Mouse (Mus musculus) midbrain, postnatal 0 days (tissue): ENCODE measurements at regions not wholly inside any gene's neighbourhood (a gene's known extent, or its start where the extent isn't known, plus 50 kb on each side); places are given as distances from the start of the nearest gene placed in this dataset.
A peak's percentile ranks its signal among the peaks of the same experiment; 100 is the strongest.

Experiments
- ATAC-seq: fragments of 200-750 bp; cut with Nextera tagmentation; 2 replicates; pipeline ENCODE4 v1.8.0; 2017; ENCODE audit warnings: moderate number of reproducible peaks, mild to moderate bottlenecking, moderate TSS enrichment, moderate library complexity; ENCODE audit not compliant: low FRiP score
- DNase-seq: peaks from one replicate; pipeline ENCODE4 v3.0.0-alpha.2; 2015; ENCODE audit warnings: low spot score
- H3K27ac ChIP-seq: fragments of 300-500 bp; sonication (generic); 2 replicates; pipeline ENCODE4 v1.5.1; 2014; ENCODE audit warnings: low read depth, mild to moderate bottlenecking, low read length, mixed read lengths
- H3K27me3 ChIP-seq: fragments of 300-500 bp; sonication (generic); 2 replicates; pipeline ENCODE4 v1.6.1; 2014; ENCODE audit warnings: low read length, control low read depth, mixed read lengths; ENCODE audit not compliant: insufficient read depth
- H3K36me3 ChIP-seq: fragments of 300-500 bp; sonication (generic); 2 replicates; pipeline ENCODE4 v1.6.1; 2014; ENCODE audit warnings: low read length, control low read depth, mixed read lengths; ENCODE audit not compliant: insufficient read depth
- H3K4me1 ChIP-seq: fragments of 300-500 bp; sonication (generic); 2 replicates; pipeline ENCODE4 v1.6.1; 2014; ENCODE audit warnings: mild to moderate bottlenecking, control low read depth, antibody characterized with exemption, low read length, mixed read lengths; ENCODE audit not compliant: insufficient read depth
- H3K4me2 ChIP-seq: fragments of 300-500 bp; sonication (generic); 2 replicates; pipeline ENCODE4 v1.6.1; 2014; ENCODE audit warnings: low read depth, mild to moderate bottlenecking, low read length, mixed read lengths; ENCODE audit not compliant: poor library complexity, severe bottlenecking
- H3K4me3 ChIP-seq: fragments of 300-500 bp; sonication (generic); 2 replicates; pipeline ENCODE4 v1.5.1; 2014; ENCODE audit warnings: low read depth, mild to moderate bottlenecking, low read length, moderate library complexity
- H3K9ac ChIP-seq: fragments of 300-500 bp; sonication (generic); replicated peaks from 2 replicates; pipeline ENCODE4 v1.6.1; 2014; ENCODE audit warnings: mild to moderate bottlenecking, low read length, moderate library complexity, mixed read lengths; ENCODE audit not compliant: poor library complexity, severe bottlenecking
- H3K9me3 ChIP-seq: fragments of 300-500 bp; sonication (generic); 2 replicates; pipeline ENCODE4 v1.6.1; 2016; ENCODE audit warnings: low read length, control low read depth
- CTCF ChIP-seq: IDR thresholded peaks from 2 replicates; pipeline ENCODE4 v1.5.1; 2016; ENCODE audit warnings: antibody characterized with exemption, mild to moderate bottlenecking
- WGBS: fragments of 180-500 bp; shearing (Covaris S2); extraction: QIAGEN DNeasy Blood & Tissue Kit; methylation state at CpG from one replicate; pipeline ENCODE4 v1.1.7; 2014; 5-methylcytosine and 5-hydroxymethylcytosine counted together

- no peak for ATAC-seq
These were observed 101.7 kb downstream of the Nog start for GRCm38 (mm10) chr11:89200458-89200857.

GRCm38 (mm10) chr11:89192815-89193214 is 109.3 kb downstream of the Nog start:
- DNase-seq (no peak), ATAC-seq (no peak)
- Histone ChIP-seq H3K4me1 (no peaks in the 10 kb centered on the region), H3K4me3 (no peak overlapping the region), H3K4me2 (no peak overlapping the region), H3K36me3 (no peaks in the 10 kb centered on the region), H3K9ac (no peak overlapping the region), H3K27ac (no peak overlapping the region), H3K9me3 (no peaks in the 10 kb centered on the region), H3K27me3 (no peaks in the 10 kb centered on the region)
- TF ChIP-seq CTCF = no peak
- WGBS = 69% methylated on average over 3 of the region's 3 CpGs

More at GRCm38 (mm10) chr11:89200458-89200857, 101.7 kb downstream of the Nog start:
- WGBS = 93% methylated on average over 3 of the region's 3 CpGs
- no peak overlapping the region for H3K4me3 ChIP-seq
- no peaks in the 10 kb centered on the region for H3K4me1 ChIP-seq
- H3K9ac ChIP-seq = no peak overlapping the region
- no peak overlapping the region for H3K4me2 ChIP-seq
- no peaks in the 10 kb centered on the region for H3K27me3 ChIP-seq
- no peaks in the 10 kb centered on the region for H3K36me3 ChIP-seq
- DNase-seq = no peak
- no peak for TF ChIP-seq CTCF
- no peak overlapping the region for H3K27ac ChIP-seq
- H3K9me3 ChIP-seq = no peaks in the 10 kb centered on the region

- H3K27me3 ChIP-seq = peaks cover 3% of the 10 kb centered on the region; the same call in 1 of the 2 replicates
- TF ChIP-seq CTCF = no peak
- DNase-seq (peak; percentile 73), ATAC-seq (peak; percentile 31; the same call in 1 of the 2 replicates)
- H3K4me3 ChIP-seq = peak overlapping the region; percentile 9; the same call in 1 of the 2 replicates
- H3K27ac ChIP-seq = no peak overlapping the region
- H3K9ac ChIP-seq = no peak overlapping the region
- no peaks in the 10 kb centered on the region for H3K9me3 ChIP-seq
- H3K36me3 ChIP-seq = no peaks in the 10 kb centered on the region
- peak overlapping the region; percentile 39 for H3K4me2 ChIP-seq
- WGBS = 10% methylated on average over 26 of the region's 26 CpGs
- H3K4me1 ChIP-seq = no peaks in the 10 kb centered on the region
These were observed 113.4 kb downstream of the Gm525 start for GRCm38 (mm10) chr11:89186911-89187621.

GRCm38 (mm10) chr11:89185862-89186261 is 112.2 kb downstream of the Gm525 start:
- peak; percentile 74 for DNase-seq
- Histone ChIP-seq H3K9me3 (no peaks in the 10 kb centered on the region), H3K27me3 (peaks cover 4% of the 10 kb centered on the region; the same call in 1 of the 2 replicates), H3K4me3 (no peak overlapping the region), H3K4me1 (no peaks in the 10 kb centered on the region), H3K9ac (no peak overlapping the region), H3K36me3 (no peaks in the 10 kb centered on the region), H3K27ac (no peak overlapping the region), H3K4me2 (no peak overlapping the region)
- TF ChIP-seq CTCF = no peak
- no peak for ATAC-seq
- WGBS = 47% methylated on average over 6 of the region's 6 CpGs

GRCm38 (mm10) chr11:89181471-89181870 is 107.8 kb downstream of the Gm525 start:
- H3K9me3 ChIP-seq = no peaks in the 10 kb centered on the region
- ATAC-seq = no peak
- peaks cover 4% of the 10 kb centered on the region; the same call in 1 of the 2 replicates for H3K27me3 ChIP-seq
- WGBS = 89% methylated on average over 5 of the region's 5 CpGs
- no peak overlapping the region for H3K27ac ChIP-seq
- H3K36me3 ChIP-seq = no peaks in the 10 kb centered on the region
- H3K9ac ChIP-seq = no peak overlapping the region
- no peak for DNase-seq
- H3K4me3 ChIP-seq = no peak overlapping the region
- no peaks in the 10 kb centered on the region for H3K4me1 ChIP-seq
- TF ChIP-seq CTCF = no peak
- no peak overlapping the region for H3K4me2 ChIP-seq

- DNase-seq (no peak), ATAC-seq (no peak)
- no peak overlapping the region for H3K4me3 ChIP-seq
- H3K9ac ChIP-seq = no peak overlapping the region
- no peaks in the 10 kb centered on the region for H3K36me3 ChIP-seq
- H3K4me1 ChIP-seq = no peaks in the 10 kb centered on the region
- 93% methylated on average over 7 of the region's 7 CpGs for WGBS
- H3K27me3 ChIP-seq = peaks cover 10% of the 10 kb centered on the region; the same call in 1 of the 2 replicates
- no peak overlapping the region for H3K27ac ChIP-seq
- H3K9me3 ChIP-seq = no peaks in the 10 kb centered on the region
- TF ChIP-seq CTCF = no peak
- H3K4me2 ChIP-seq = no peak overlapping the region
These were observed 104.8 kb downstream of the Gm525 start for GRCm38 (mm10) chr11:89178436-89178835.
